Mouse (Mus musculus) telencephalon, adult 2 months (tissue): ENCODE measurements around the gene Dnaaf5.

ENCODE experiments used
- DNase-seq: peaks from one replicate; pipeline ENCODE4 v3.0.0-alpha.2; 2011; ENCODE audit warnings: low read depth, low spot score

Gene Dnaaf5

DNA sequence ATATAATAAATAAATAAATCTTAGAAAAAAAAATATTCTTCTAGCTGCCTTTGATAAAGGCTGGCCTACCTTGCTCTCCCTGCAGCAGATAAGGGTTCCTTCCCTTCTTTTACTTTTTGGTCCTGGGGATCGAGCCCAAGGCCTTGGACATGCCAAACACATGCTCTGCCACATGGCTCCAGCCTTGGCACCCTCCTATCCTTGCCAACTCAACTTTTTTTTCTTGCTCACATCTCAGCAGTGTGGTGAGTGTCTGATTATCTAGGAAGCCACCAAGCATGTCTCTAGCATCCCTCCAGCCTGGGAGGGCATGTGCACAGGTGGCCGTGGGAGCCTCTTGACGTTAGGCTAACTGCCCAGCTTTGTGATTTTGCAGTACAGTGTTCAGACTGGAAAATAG, 78.3 kb downstream of the Dnaaf5 start:
- no peak for DNase-seq

DNA sequence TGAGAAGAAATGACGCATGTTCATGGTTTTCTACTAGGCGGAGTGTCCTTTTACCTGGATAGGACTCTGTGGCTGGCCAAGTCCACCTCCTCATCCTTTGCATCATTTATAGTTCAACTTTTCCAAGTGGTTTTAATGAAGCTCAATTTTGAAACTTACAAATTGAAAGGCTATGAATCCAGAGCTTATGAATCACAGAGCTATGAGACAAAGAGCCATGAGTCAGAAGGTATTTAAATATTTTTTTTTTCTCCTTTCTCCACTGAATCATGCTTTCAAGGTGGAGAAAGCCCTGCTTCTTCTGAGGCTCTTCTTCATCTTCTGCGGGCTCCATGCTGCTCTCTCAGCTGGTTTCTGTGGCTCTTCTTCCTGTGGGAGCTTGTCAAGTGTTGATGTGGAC, 79.7 kb downstream of the Dnaaf5 start:
- peak; percentile 28 for DNase-seq

DNA sequence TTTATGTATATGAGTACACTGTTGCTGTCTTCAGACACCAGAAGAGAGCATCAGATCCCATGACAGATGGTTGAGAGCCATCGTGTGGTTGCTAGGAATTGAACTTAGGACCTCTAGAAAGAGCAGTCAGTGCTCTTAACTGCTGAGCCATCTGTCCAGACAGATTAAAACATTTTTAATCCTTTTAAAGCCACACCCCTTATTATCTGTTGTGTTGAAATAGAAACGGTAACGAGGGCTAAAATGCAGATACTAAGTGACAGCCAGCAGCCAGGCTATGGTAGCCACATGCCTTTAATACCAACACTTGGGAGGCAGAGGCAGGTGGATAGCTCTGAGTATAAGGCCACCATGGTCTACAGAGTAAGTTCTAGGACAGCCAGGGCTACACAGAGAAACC, 82.1 kb downstream of the Dnaaf5 start:
- no peak for DNase-seq

DNA sequence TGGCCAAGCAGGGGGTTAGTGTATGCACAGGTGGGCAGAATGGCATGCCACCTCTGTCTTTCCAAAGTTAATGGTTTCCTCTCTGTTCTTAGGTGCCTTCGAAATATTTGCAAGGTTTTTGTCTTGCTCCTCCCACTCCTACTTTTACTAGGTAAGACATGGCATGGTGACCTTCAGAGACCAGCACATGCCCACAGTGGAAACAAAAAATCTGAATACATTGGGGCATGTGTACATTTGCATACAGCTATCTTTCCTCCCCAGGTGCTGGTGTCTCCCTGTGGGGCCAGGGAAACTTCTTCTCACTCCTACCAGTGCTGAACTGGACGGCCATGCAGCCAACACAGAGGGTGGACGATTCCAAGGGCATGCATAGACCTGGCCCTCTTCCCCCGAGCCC, 84.4 kb downstream of the Dnaaf5 start:
- no peak for DNase-seq
